Mouse (Mus musculus) heart, embryonic 13.5 days (tissue): ENCODE measurements at regions not wholly inside any gene's neighbourhood (a gene's known extent, or its start where the extent isn't known, plus 50 kb on each side); places are given as distances from the start of the nearest gene placed in this dataset.
A peak's percentile ranks its signal among the peaks of the same experiment; 100 is the strongest.

Experiments
- ATAC-seq: fragments of 200-750 bp; cut with Nextera tagmentation; 2 replicates; pipeline ENCODE4 v1.8.0; 2017; ENCODE audit warnings: moderate TSS enrichment; ENCODE audit not compliant: insufficient number of reproducible peaks, low FRiP score, low TSS enrichment; ENCODE audit errors: extremely low read depth
- H3K27ac ChIP-seq: fragments of 300-500 bp; sonication (generic); replicated peaks from 2 replicates; pipeline ENCODE4 v1.5.1; 2015; ENCODE audit warnings: moderate library complexity, mild to moderate bottlenecking, inconsistent platforms
- H3K27me3 ChIP-seq: fragments of 300-500 bp; sonication (generic); replicated peaks from 2 replicates; pipeline ENCODE4 v1.6.1; 2015; ENCODE audit warnings: mild to moderate bottlenecking, inconsistent platforms
- H3K36me3 ChIP-seq: fragments of 300-500 bp; sonication (generic); 2 replicates; pipeline ENCODE4 v1.6.1; 2015; ENCODE audit warnings: mild to moderate bottlenecking, inconsistent platforms
- H3K4me1 ChIP-seq: fragments of 300-500 bp; sonication (generic); 2 replicates; pipeline ENCODE4 v1.6.1; 2015; ENCODE audit warnings: inconsistent platforms
- H3K4me2 ChIP-seq: fragments of 300-500 bp; sonication (generic); 2 replicates; pipeline ENCODE4 v1.6.1; 2015; ENCODE audit warnings: inconsistent platforms, mild to moderate bottlenecking, moderate library complexity
- H3K4me3 ChIP-seq: fragments of 300-500 bp; sonication (generic); 2 replicates; pipeline ENCODE4 v1.5.1; 2015; ENCODE audit warnings: moderate library complexity, mild to moderate bottlenecking, inconsistent platforms
- H3K9ac ChIP-seq: fragments of 300-500 bp; sonication (generic); 2 replicates; pipeline ENCODE4 v1.6.1; 2015; ENCODE audit warnings: inconsistent platforms, mild to moderate bottlenecking, moderate library complexity
- H3K9me3 ChIP-seq: fragments of 300-500 bp; sonication (generic); 2 replicates; pipeline ENCODE4 v1.6.1; 2016; ENCODE audit warnings: inconsistent platforms
- WGBS: fragments of 180-500 bp; shearing (Covaris S2); methylation state at CpG from one replicate; pipeline ENCODE4 v1.1.7; 2015; ENCODE audit warnings: mixed read lengths; 5-methylcytosine and 5-hydroxymethylcytosine counted together

DNA sequence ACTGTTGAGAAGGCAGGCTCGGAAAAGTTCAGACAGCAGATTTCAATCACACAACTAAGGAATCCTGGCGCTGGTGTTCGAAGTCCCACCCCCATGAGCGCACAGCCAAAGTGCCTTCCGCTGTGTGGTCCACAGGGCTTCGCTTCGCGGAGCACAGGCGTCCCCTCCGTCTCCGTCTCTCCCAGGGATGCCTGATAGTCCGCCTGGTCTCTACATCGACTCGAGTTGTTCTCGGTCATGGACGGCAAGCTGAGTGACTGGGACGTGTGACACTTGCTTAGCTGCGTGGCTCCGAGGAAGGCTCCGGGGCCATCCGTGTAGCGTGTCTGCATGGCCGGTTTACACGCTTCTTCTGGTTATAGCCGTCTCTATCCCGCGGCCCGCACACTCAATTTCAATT lies 224.0 kb downstream of the Gm26897 start:
- Histone ChIP-seq H3K36me3 (no peaks in the 10 kb centered on the region), H3K9me3 (no peaks in the 10 kb centered on the region), H3K27ac (no peak overlapping the region), H3K4me2 (peak overlapping the region; percentile 22; the same call in 1 of the 2 replicates), H3K4me1 (no peaks in the 10 kb centered on the region), H3K4me3 (no peak overlapping the region), H3K27me3 (peaks cover 44% of the 10 kb centered on the region), H3K9ac (no peak overlapping the region)
- 62% methylated on average over 28 of the region's 28 CpGs for WGBS
- ATAC-seq: no peak

DNA sequence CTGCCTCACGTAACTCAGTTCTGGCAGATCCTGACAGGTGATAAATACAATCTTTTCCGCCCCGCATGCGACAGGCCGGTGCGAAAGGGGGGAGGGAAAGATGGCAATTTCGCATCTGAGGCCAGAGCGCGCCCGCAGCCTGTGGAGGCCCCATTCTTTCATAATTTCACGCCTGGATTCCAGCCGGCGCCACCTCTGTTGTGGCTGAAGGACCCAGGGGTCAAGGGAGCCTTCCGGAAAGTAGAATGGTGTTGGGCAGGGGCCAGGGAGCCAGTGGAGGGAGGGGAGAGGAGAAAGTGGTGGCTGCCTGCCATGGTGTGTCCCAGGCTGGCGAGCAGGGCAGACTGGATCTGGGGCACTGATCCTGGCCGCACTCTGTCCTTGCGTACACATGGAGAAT lies 224.5 kb downstream of the Gm26897 start:
- 0 out of 2 replicates have a peak overlapping the region, but pooled peaks have one; percentile 22 for H3K4me2 ChIP-seq
- H3K27ac ChIP-seq: no peak overlapping the region
- H3K36me3 ChIP-seq: no peaks in the 10 kb centered on the region
- no peak overlapping the region for H3K9ac ChIP-seq
- no peaks in the 10 kb centered on the region for H3K4me1 ChIP-seq
- no peak for ATAC-seq
- no peaks in the 10 kb centered on the region for H3K9me3 ChIP-seq
- WGBS: 63% methylated on average over 17 of the region's 17 CpGs
- H3K27me3 ChIP-seq: peaks cover 44% of the 10 kb centered on the region
- H3K4me3 ChIP-seq: no peak overlapping the region

DNA sequence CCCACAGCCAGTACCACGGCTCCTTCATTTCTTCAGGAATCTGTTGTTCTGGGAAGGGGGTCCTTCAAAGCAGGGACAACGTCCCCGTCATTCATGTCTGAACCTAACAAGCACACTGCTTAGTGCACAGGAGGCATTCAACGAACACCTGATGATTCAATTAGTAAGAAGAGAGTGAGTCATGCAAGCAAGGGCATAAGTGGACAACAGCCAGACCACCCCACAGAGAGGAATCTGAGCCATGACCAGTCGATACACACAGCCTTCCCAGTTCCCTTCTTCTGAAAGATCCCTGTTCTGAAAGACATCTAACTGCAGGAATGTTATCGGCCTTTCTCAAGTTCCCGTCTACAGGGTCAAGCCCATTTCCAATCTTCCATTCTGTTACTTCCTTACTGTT lies 231.6 kb downstream of the Gm26897 start:
- no peak overlapping the region for H3K4me2 ChIP-seq
- no peaks in the 10 kb centered on the region for H3K9me3 ChIP-seq
- no peak overlapping the region for H3K4me3 ChIP-seq
- WGBS: 76% methylated on average over 7 of the region's 7 CpGs
- 0 out of 2 replicates have a peak, but pooled peaks cover 1% of the 10 kb centered on the region for H3K27me3 ChIP-seq
- H3K4me1 ChIP-seq: no peaks in the 10 kb centered on the region
- H3K27ac ChIP-seq: no peak overlapping the region
- no peaks in the 10 kb centered on the region for H3K36me3 ChIP-seq
- ATAC-seq: no peak
- H3K9ac ChIP-seq: no peak overlapping the region

GRCm38 (mm10) chr5:111968121-111968520 lies 234.4 kb downstream of the Gm26897 start:
- WGBS: 65% methylated on average over 11 of the region's 11 CpGs
- H3K9me3 ChIP-seq: no peaks in the 10 kb centered on the region
- no peak overlapping the region for H3K4me2 ChIP-seq
- H3K27me3 ChIP-seq: peaks cover 12% of the 10 kb centered on the region; the same call in 1 of the 2 replicates
- ATAC-seq: no peak
- H3K27ac ChIP-seq: no peak overlapping the region
- H3K9ac ChIP-seq: no peak overlapping the region
- no peaks in the 10 kb centered on the region for H3K36me3 ChIP-seq
- H3K4me3 ChIP-seq: no peak overlapping the region
- no peaks in the 10 kb centered on the region for H3K4me1 ChIP-seq

DNA sequence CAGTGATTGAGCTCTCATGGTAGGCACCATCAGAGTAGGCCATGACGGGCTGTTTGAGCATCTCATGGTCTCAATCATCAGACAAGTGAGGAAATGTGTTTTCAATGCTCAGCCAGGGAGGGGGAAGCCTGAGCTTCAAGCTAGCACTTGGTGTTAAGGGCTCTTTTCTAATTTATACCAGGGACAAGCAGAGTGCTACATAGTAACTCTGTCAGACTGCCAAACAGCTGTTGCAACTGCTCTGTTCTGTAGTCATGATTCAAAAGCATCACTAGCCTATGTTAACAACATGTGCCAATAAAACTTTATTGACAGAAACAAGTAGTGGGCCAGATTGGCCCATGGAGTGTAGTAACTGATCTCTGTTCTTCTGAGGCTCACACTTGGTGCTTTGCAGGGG lies 235.0 kb downstream of the Gm26897 start:
- no peak for ATAC-seq
- Histone ChIP-seq H3K9me3 (no peaks in the 10 kb centered on the region), H3K27ac (no peak overlapping the region), H3K9ac (no peak overlapping the region), H3K4me1 (no peaks in the 10 kb centered on the region), H3K27me3 (peaks cover 16% of the 10 kb centered on the region; the same call in 1 of the 2 replicates), H3K4me3 (no peak overlapping the region), H3K36me3 (no peaks in the 10 kb centered on the region), H3K4me2 (no peak overlapping the region)
- 66% methylated on average over 1 of the region's 1 CpGs for WGBS

DNA sequence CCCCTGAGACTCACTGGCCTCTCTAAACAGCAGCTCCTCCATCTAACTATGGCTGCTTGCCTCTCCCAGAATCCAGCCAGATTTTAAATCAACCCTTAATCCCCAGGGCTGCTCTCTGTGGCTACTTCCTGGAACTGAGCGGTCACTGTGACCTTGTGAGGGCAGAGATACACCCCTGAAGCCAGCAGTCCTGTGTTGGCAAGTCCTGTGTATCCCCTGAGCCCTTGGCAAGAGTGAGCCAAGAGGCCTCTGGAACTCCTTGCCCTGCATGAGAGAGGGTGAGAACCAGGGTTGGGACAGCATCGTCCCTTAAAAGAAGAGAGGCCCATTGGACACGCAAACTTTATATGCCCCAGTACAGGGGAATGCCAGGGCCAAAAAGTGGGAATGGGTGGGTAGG lies 237.5 kb downstream of the Gm26897 start:
- no peak overlapping the region for H3K4me3 ChIP-seq
- no peak overlapping the region for H3K27ac ChIP-seq
- no peak overlapping the region for H3K9ac ChIP-seq
- H3K27me3 ChIP-seq: peaks cover 16% of the 10 kb centered on the region; the same call in 1 of the 2 replicates
- no peaks in the 10 kb centered on the region for H3K4me1 ChIP-seq
- H3K36me3 ChIP-seq: no peaks in the 10 kb centered on the region
- ATAC-seq: no peak
- WGBS: 65% methylated on average over 3 of the region's 3 CpGs
- H3K4me2 ChIP-seq: no peak overlapping the region
- H3K9me3 ChIP-seq: peaks cover 12% of the 10 kb centered on the region; the same call in 1 of the 2 replicates

GRCm38 (mm10) chr5:111971952-111972351 lies 238.2 kb downstream of the Gm26897 start:
- no peak overlapping the region for H3K4me3 ChIP-seq
- H3K9ac ChIP-seq: no peak overlapping the region
- no peaks in the 10 kb centered on the region for H3K36me3 ChIP-seq
- ATAC-seq: no peak
- WGBS: 50% methylated on average over 3 of the region's 3 CpGs
- peaks cover 16% of the 10 kb centered on the region; the same call in 1 of the 2 replicates for H3K27me3 ChIP-seq
- H3K4me2 ChIP-seq: no peak overlapping the region
- H3K4me1 ChIP-seq: no peaks in the 10 kb centered on the region
- peaks cover 12% of the 10 kb centered on the region; the same call in 1 of the 2 replicates for H3K9me3 ChIP-seq
- no peak overlapping the region for H3K27ac ChIP-seq

DNA sequence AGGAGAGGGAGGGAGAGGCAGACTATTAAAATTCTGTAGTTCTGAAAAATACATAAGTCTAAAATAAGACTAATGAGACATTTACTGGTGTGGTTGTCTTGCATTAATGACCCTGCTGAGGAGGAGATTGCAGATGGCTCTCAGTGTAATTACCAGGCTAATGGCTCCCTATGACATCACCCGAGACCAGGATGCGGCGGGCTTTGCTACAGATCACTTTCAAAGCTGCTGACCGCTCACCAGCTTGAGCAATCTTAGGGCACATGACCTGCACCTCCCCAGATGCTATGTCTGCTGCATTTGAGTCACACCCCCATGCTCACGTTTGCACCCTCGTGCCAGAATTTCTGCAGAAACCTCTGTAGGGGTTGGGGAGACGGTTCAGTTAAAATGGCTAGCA lies 242.0 kb downstream of the Gm26897 start:
- H3K36me3 ChIP-seq: no peaks in the 10 kb centered on the region
- H3K4me3 ChIP-seq: no peak overlapping the region
- no peak for ATAC-seq
- H3K4me2 ChIP-seq: no peak overlapping the region
- no peak overlapping the region for H3K27ac ChIP-seq
- WGBS: 35% methylated on average over 7 of the region's 7 CpGs
- H3K27me3 ChIP-seq: peaks cover 11% of the 10 kb centered on the region; the same call in 1 of the 2 replicates
- H3K4me1 ChIP-seq: no peaks in the 10 kb centered on the region
- peaks cover 12% of the 10 kb centered on the region; the same call in 1 of the 2 replicates for H3K9me3 ChIP-seq
- no peak overlapping the region for H3K9ac ChIP-seq

DNA sequence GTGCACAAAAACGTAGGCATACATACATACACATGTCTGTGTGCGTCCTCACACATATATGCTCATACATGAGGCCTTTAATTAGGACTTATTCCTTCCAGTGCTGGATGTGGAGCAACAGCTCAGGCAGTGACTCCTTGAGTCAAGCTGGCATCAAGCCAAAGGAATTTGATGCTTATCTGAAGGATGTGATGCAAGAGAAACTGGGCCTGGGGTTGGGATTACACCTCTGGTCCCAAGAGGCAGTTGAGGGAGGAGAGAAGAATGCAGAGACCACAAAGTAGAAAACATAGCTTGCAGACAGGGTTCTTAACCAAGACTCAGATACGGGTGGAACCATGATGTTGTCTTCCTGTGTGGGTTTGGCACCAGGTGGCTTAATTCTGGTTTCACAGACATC lies 245.9 kb downstream of the Gm26897 start:
- H3K27ac ChIP-seq: no peak overlapping the region
- no peak overlapping the region for H3K4me2 ChIP-seq
- no peaks in the 10 kb centered on the region for H3K4me1 ChIP-seq
- no peaks in the 10 kb centered on the region for H3K36me3 ChIP-seq
- no peak overlapping the region for H3K9ac ChIP-seq
- no peaks in the 10 kb centered on the region for H3K27me3 ChIP-seq
- H3K4me3 ChIP-seq: no peak overlapping the region
- peaks cover 18% of the 10 kb centered on the region; the same call in 1 of the 2 replicates for H3K9me3 ChIP-seq
- WGBS: 70% methylated on average over 3 of the region's 3 CpGs
- no peak for ATAC-seq

DNA sequence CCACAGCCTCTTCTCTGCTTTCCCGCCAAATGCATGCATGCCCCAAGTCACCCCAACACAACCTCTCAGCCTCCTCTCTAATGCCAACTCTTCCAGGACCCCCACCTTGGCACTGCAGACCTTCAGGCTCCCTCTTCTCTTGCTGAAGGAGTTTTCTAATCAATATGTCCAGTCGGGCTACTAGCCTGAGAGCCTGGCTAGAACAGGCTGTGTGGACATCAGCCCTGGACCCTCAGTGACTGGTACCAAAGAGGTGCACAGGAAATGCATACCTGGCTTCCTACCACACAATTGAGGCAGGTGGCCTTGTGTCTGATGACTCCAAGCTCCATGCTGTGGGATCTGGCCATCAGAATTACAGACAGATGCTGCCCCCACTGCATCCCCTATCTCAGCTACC lies 248.4 kb downstream of the Gm26897 start:
- no peaks in the 10 kb centered on the region for H3K27me3 ChIP-seq
- 77% methylated on average over 2 of the region's 2 CpGs for WGBS
- no peak overlapping the region for H3K27ac ChIP-seq
- ATAC-seq: no peak
- H3K9me3 ChIP-seq: peaks cover 7% of the 10 kb centered on the region; the same call in 1 of the 2 replicates
- H3K4me2 ChIP-seq: no peak overlapping the region
- H3K4me1 ChIP-seq: no peaks in the 10 kb centered on the region
- no peaks in the 10 kb centered on the region for H3K36me3 ChIP-seq
- no peak overlapping the region for H3K4me3 ChIP-seq
- H3K9ac ChIP-seq: no peak overlapping the region

DNA sequence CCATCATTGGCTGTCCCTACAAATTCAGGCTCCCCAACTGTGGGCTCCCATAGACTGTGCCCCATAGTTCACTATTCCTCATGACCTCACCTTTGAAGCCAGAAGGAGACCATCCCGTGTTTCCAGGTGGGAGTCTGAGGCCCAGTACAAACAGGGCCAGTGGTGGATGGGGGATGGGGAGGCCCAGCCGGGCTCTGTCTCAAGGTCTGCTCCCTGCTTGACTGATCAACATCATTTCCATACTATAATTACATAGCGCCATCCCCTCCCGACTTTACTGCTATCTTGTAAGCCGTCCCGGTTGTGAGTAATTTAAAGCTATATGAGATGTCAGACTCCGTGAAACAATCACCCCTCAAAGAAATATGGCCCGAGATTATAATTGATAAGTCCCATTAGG lies 252.3 kb downstream of the Gm26897 start:
- no peaks in the 10 kb centered on the region for H3K4me1 ChIP-seq
- H3K4me3 ChIP-seq: no peak overlapping the region
- H3K9me3 ChIP-seq: peaks cover 6% of the 10 kb centered on the region; the same call in 1 of the 2 replicates
- H3K27ac ChIP-seq: no peak overlapping the region
- H3K4me2 ChIP-seq: no peak overlapping the region
- no peak overlapping the region for H3K9ac ChIP-seq
- no peaks in the 10 kb centered on the region for H3K27me3 ChIP-seq
- ATAC-seq: no peak
- no peaks in the 10 kb centered on the region for H3K36me3 ChIP-seq
- 69% methylated on average over 8 of the region's 8 CpGs for WGBS

GRCm38 (mm10) chr5:111987036-111987435 lies 253.3 kb downstream of the Gm26897 start:
- Histone ChIP-seq H3K27me3 (peaks cover 4% of the 10 kb centered on the region; the same call in 1 of the 2 replicates), H3K4me2 (no peak overlapping the region), H3K9ac (no peak overlapping the region), H3K9me3 (no peaks in the 10 kb centered on the region), H3K4me1 (no peaks in the 10 kb centered on the region), H3K27ac (no peak overlapping the region), H3K36me3 (no peaks in the 10 kb centered on the region), H3K4me3 (no peak overlapping the region)
- ATAC-seq: no peak
- 51% methylated on average over 6 of the region's 6 CpGs for whole genome bisulfite sequencing
